Mouse (Mus musculus) T-helper 17 cell (primary cell): Measurements from ENCODE around the gene Agpat3.
"Not testable (repeated sequence)": the region's sequence is repeated elsewhere in the genome, so short reads cannot be mapped to it uniquely, and the experiment has no call there.

Experiments used
- in situ Hi-C, 2 experiments: fragments of 300-600 bp; cut with MboI, MseI; formaldehyde crosslinking; loops; 1 replicate in 1 of 2; 2 replicates in 1 of 2; pipeline ENCODE4 v1.15.1; 2025; ENCODE audit warnings: high pct_unique_total_duplicates in 2 of 2

The Agpat3 gene

GRCm38 (mm10) chr10:78363366-78363765 lies 11.1 kb upstream of the Agpat3 start:
- in situ Hi-C loops, result loop anchor here in 1 of 2 experiments (10.0 kb wide), 1 partner anchor 1569 kb away; no protein-coding TSS in a partner anchor

GRCm38 (mm10) chr10:78361951-78362350 lies 9.7 kb upstream of the Agpat3 start:
- in situ Hi-C loops, result loop anchor here in 1 of 2 experiments (10.0 kb wide), 1 partner anchor 1567 kb away; no protein-coding TSS in a partner anchor

- in situ Hi-C loops, result loop anchor here in 1 of 2 experiments (10.0 kb wide), 1 partner anchor 1566 kb away; no protein-coding TSS in a partner anchor
Observed at GRCm38 (mm10) chr10:78360290-78360711, 8.0 kb upstream of the Agpat3 start.

GRCm38 (mm10) chr10:78358999-78359398 lies 6.7 kb upstream of the Agpat3 start:
- in situ Hi-C loops, result not testable (repeated sequence)

GRCm38 (mm10) chr10:78358266-78358665 lies 6.0 kb upstream of the Agpat3 start:
- in situ Hi-C loops, result no loop called here

GRCm38 (mm10) chr10:78357742-78358141 lies 5.5 kb upstream of the Agpat3 start:
- in situ Hi-C loops, result no loop called here

- in situ Hi-C loops, result no loop called here
Observed at GRCm38 (mm10) chr10:78355931-78356593, 3.8 kb upstream of the Agpat3 start.

- in situ Hi-C loops, result no loop called here
Observed at GRCm38 (mm10) chr10:78353196-78353595, 907 bp upstream of the Agpat3 start.

GRCm38 (mm10) chr10:78352666-78353030 lies 359 bp upstream of the Agpat3 start:
- in situ Hi-C loops, result no loop called here

- in situ Hi-C loops, result no loop called here
Observed at GRCm38 (mm10) chr10:78351564-78351886, 764 bp downstream of the Agpat3 start.

- in situ Hi-C loops, result no loop called here
Observed at GRCm38 (mm10) chr10:78350796-78351556, 1.3 kb downstream of the Agpat3 start.

- in situ Hi-C loops, result no loop called here
Observed at GRCm38 (mm10) chr10:78349464-78350165, 2.7 kb downstream of the Agpat3 start.

- in situ Hi-C loops, result no loop called here
Observed at GRCm38 (mm10) chr10:78348211-78348610, 4.1 kb downstream of the Agpat3 start.

GRCm38 (mm10) chr10:78347486-78347885 lies 4.8 kb downstream of the Agpat3 start:
- in situ Hi-C loops, result no loop called here

GRCm38 (mm10) chr10:78345466-78345865 lies 6.8 kb downstream of the Agpat3 start:
- in situ Hi-C loops, result no loop called here

- in situ Hi-C loops, result no loop called here
Observed at GRCm38 (mm10) chr10:78342091-78342490, 10.2 kb downstream of the Agpat3 start.

GRCm38 (mm10) chr10:78338180-78338579 lies 14.1 kb downstream of the Agpat3 start:
- in situ Hi-C loops, result no loop called here

- in situ Hi-C loops, result no loop called here
Observed at GRCm38 (mm10) chr10:78334923-78335561, 17.2 kb downstream of the Agpat3 start.

GRCm38 (mm10) chr10:78331577-78331976 lies 20.7 kb downstream of the Agpat3 start:
- in situ Hi-C loops, result no loop called here

- in situ Hi-C loops, result loop anchor here in 1 of 2 experiments (5.0 kb wide), 1 partner anchor 37 kb away; no protein-coding TSS in a partner anchor
Observed at GRCm38 (mm10) chr10:78329305-78329704, 23.0 kb downstream of the Agpat3 start.

- in situ Hi-C loops, result loop anchor here in 1 of 2 experiments (5.0 kb wide), 1 partner anchor 36 kb away; no protein-coding TSS in a partner anchor
Observed at GRCm38 (mm10) chr10:78328011-78328575, 24.2 kb downstream of the Agpat3 start.
